Mouse (Mus musculus) intestine, embryonic 15.5 days (tissue): ENCODE results near the gene Nop14. TPM values are rescaled to one million over a fixed set of nuclear protein-coding genes. Genes with fewer than 3 reads are reported as not detected.

ENCODE experiments used
- ATAC-seq: fragments of 200-750 bp; cut with Nextera tagmentation; 2 replicates; pipeline ENCODE4 v1.8.0; 2017; ENCODE audit warnings: moderate TSS enrichment, moderate library complexity
- H3K27ac ChIP-seq: fragments of 300-500 bp; sonication (generic); 2 replicates; pipeline ENCODE4 v1.5.1; 2015; ENCODE audit warnings: mild to moderate bottlenecking, inconsistent platforms
- H3K27me3 ChIP-seq: fragments of 300-500 bp; sonication (generic); replicated peaks from 2 replicates; pipeline ENCODE4 v1.6.1; 2015; ENCODE audit warnings: inconsistent platforms
- H3K36me3 ChIP-seq: fragments of 300-500 bp; sonication (generic); 2 replicates; pipeline ENCODE4 v1.6.1; 2015; ENCODE audit warnings: inconsistent platforms
- H3K4me1 ChIP-seq: fragments of 300-500 bp; sonication (generic); replicated peaks from 2 replicates; pipeline ENCODE4 v1.6.1; 2015; ENCODE audit warnings: inconsistent platforms
- H3K4me2 ChIP-seq: fragments of 300-500 bp; sonication (generic); replicated peaks from 2 replicates; pipeline ENCODE4 v1.6.1; 2015; ENCODE audit warnings: mild to moderate bottlenecking, inconsistent platforms
- H3K4me3 ChIP-seq: fragments of 300-500 bp; sonication (generic); replicated peaks from 2 replicates; pipeline ENCODE4 v1.5.1; 2015; ENCODE audit warnings: inconsistent platforms
- H3K9ac ChIP-seq: fragments of 300-500 bp; sonication (generic); 2 replicates; pipeline ENCODE4 v1.6.1; 2015; ENCODE audit warnings: inconsistent platforms
- H3K9me3 ChIP-seq: fragments of 300-500 bp; sonication (generic); 2 replicates; pipeline ENCODE4 v1.6.1; 2016; ENCODE audit warnings: inconsistent platforms
- WGBS: fragments of 180-500 bp; shearing (Covaris S2); methylation state at CpG from one replicate; pipeline ENCODE4 v1.1.7; 2015; 5-methylcytosine and 5-hydroxymethylcytosine counted together
- polyA plus RNA-seq: library from polyadenylated mRNA; unstranded; fragments of >200 nt; fragmentation: Nextera tagmentation; extraction: Ambion mirVana; gene quantifications from 2 replicates; pipeline ENCODE4 v1.2.1, GENCODE M21; 2015

The Nop14 gene
- polyA plus RNA-seq, 1 experiment from 2014 or later, result 27.8 TPM

GRCm38 (mm10) chr5:34652961-34653360, 7.0 kb downstream of the Nop14 start:
- no peaks in the 10 kb centered on the region for H3K4me1 ChIP-seq
- H3K27ac ChIP-seq, result no peak overlapping the region
- 84% methylated on average over 5 of the region's 5 CpGs for WGBS
- no peak overlapping the region for H3K4me3 ChIP-seq
- H3K9ac ChIP-seq, result no peak overlapping the region
- H3K9me3 ChIP-seq, result no peaks in the 10 kb centered on the region
- no peak overlapping the region for H3K4me2 ChIP-seq
- no peak for ATAC-seq
- H3K36me3 ChIP-seq, result peaks cover 60% of the 10 kb centered on the region
- no peaks in the 10 kb centered on the region for H3K27me3 ChIP-seq

- H3K27me3 ChIP-seq, result no peaks in the 10 kb centered on the region
- no peaks in the 10 kb centered on the region for H3K9me3 ChIP-seq
- no peak overlapping the region for H3K27ac ChIP-seq
- 50% methylated on average over 4 of the region's 4 CpGs for WGBS
- no peak overlapping the region for H3K4me3 ChIP-seq
- H3K36me3 ChIP-seq, result peaks cover 68% of the 10 kb centered on the region
- no peak overlapping the region for H3K9ac ChIP-seq
- H3K4me1 ChIP-seq, result no peaks in the 10 kb centered on the region
- ATAC-seq, result no peak
- H3K4me2 ChIP-seq, result no peak overlapping the region
These were observed 12.4 kb downstream of the Nop14 start for GRCm38 (mm10) chr5:34647581-34647980.

- Histone ChIP-seq H3K9ac (no peak overlapping the region), H3K27me3 (no peaks in the 10 kb centered on the region), H3K4me1 (no peaks in the 10 kb centered on the region), H3K27ac (no peak overlapping the region), H3K4me2 (no peak overlapping the region), H3K4me3 (no peak overlapping the region), H3K9me3 (no peaks in the 10 kb centered on the region), H3K36me3 (peaks cover 55% of the 10 kb centered on the region)
- peak; percentile 74 for ATAC-seq
- WGBS, result 69% methylated on average over 5 of the region's 5 CpGs
These were observed 17.0 kb downstream of the Nop14 start for GRCm38 (mm10) chr5:34642932-34643331.

- Histone ChIP-seq H3K4me1 (0 out of 2 replicates have a peak, but pooled peaks cover 3% of the 10 kb centered on the region), H3K27me3 (no peaks in the 10 kb centered on the region), H3K27ac (no peak overlapping the region), H3K36me3 (peaks cover 49% of the 10 kb centered on the region), H3K4me3 (no peak overlapping the region), H3K9me3 (no peaks in the 10 kb centered on the region), H3K9ac (no peak overlapping the region), H3K4me2 (no peak overlapping the region)
- 90% methylated on average over 3 of the region's 3 CpGs for WGBS
- no peak for ATAC-seq
These were observed 18.0 kb downstream of the Nop14 start for GRCm38 (mm10) chr5:34641991-34642390.

- H3K4me1 ChIP-seq, result peaks cover 13% of the 10 kb centered on the region
- 83% methylated on average over 7 of the region's 7 CpGs for WGBS
- no peaks in the 10 kb centered on the region for H3K9me3 ChIP-seq
- H3K27me3 ChIP-seq, result no peaks in the 10 kb centered on the region
- H3K9ac ChIP-seq, result peak overlapping the region; percentile 80; the same call in 1 of the 2 replicates
- H3K4me3 ChIP-seq, result no peak overlapping the region
- peak overlapping the region; percentile 95; the same call in 1 of the 2 replicates for H3K4me2 ChIP-seq
- H3K36me3 ChIP-seq, result peaks cover 41% of the 10 kb centered on the region
- no peak for ATAC-seq
- no peak overlapping the region for H3K27ac ChIP-seq
These were observed 22.3 kb downstream of the Nop14 start for GRCm38 (mm10) chr5:34637591-34638156.

GRCm38 (mm10) chr5:34636481-34637287, 23.3 kb downstream of the Nop14 start, which contains the start of gene Mfsd10:
Gene Mfsd10, minus strand, starts transcription at chr5:34637212.
- under 1% methylated on average over 48 of the region's 48 CpGs for WGBS
- Histone ChIP-seq H3K4me3 (peak within 1 kb of the TSS; percentile 69), H3K27ac (peak within 1 kb of the TSS; percentile 91), H3K27me3 (no peaks in the 10 kb centered on the region), H3K9ac (peak within 1 kb of the TSS; percentile 80), H3K4me2 (peak within 1 kb of the TSS; percentile 95), H3K36me3 (peaks cover 43% of the 10 kb centered on the region), H3K9me3 (no peaks in the 10 kb centered on the region), H3K4me1 (peaks cover 13% of the 10 kb centered on the region)
- ATAC-seq, result peak; percentile 91

- H3K36me3 ChIP-seq, result peaks cover 47% of the 10 kb centered on the region
- no peak for ATAC-seq
- H3K4me3 ChIP-seq, result peak overlapping the region; percentile 69
- H3K9ac ChIP-seq, result peak overlapping the region; percentile 80
- H3K27ac ChIP-seq, result peak overlapping the region; percentile 91; the same call in 1 of the 2 replicates
- no peaks in the 10 kb centered on the region for H3K27me3 ChIP-seq
- H3K4me2 ChIP-seq, result peak overlapping the region; percentile 95
- peaks cover 13% of the 10 kb centered on the region for H3K4me1 ChIP-seq
- 62% methylated on average over 10 of the region's 10 CpGs for WGBS
- H3K9me3 ChIP-seq, result no peaks in the 10 kb centered on the region
These were observed 24.2 kb downstream of the Nop14 start for GRCm38 (mm10) chr5:34635665-34636192.

- peaks cover 46% of the 10 kb centered on the region for H3K36me3 ChIP-seq
- H3K4me1 ChIP-seq, result peaks cover 13% of the 10 kb centered on the region
- WGBS, result 90% methylated on average over 13 of the region's 13 CpGs
- no peak overlapping the region for H3K4me2 ChIP-seq
- no peaks in the 10 kb centered on the region for H3K27me3 ChIP-seq
- no peaks in the 10 kb centered on the region for H3K9me3 ChIP-seq
- H3K9ac ChIP-seq, result no peak overlapping the region
- ATAC-seq, result no peak
- H3K4me3 ChIP-seq, result no peak overlapping the region
- no peak overlapping the region for H3K27ac ChIP-seq
These were observed 25.1 kb downstream of the Nop14 start for GRCm38 (mm10) chr5:34634746-34635400.

GRCm38 (mm10) chr5:34633641-34634040, 26.3 kb downstream of the Nop14 start:
- ATAC-seq, result no peak
- H3K4me1 ChIP-seq, result peaks cover 13% of the 10 kb centered on the region
- peaks cover 39% of the 10 kb centered on the region for H3K36me3 ChIP-seq
- no peak overlapping the region for H3K4me3 ChIP-seq
- no peak overlapping the region for H3K27ac ChIP-seq
- H3K4me2 ChIP-seq, result no peak overlapping the region
- H3K9me3 ChIP-seq, result no peaks in the 10 kb centered on the region
- no peak overlapping the region for H3K9ac ChIP-seq
- 58% methylated on average over 4 of the region's 4 CpGs for WGBS
- no peaks in the 10 kb centered on the region for H3K27me3 ChIP-seq

- H3K9ac ChIP-seq, result no peak overlapping the region
- H3K27ac ChIP-seq, result no peak overlapping the region
- H3K36me3 ChIP-seq, result peaks cover 46% of the 10 kb centered on the region
- H3K4me1 ChIP-seq, result peaks cover 13% of the 10 kb centered on the region
- no peak for ATAC-seq
- no peak overlapping the region for H3K4me3 ChIP-seq
- no peaks in the 10 kb centered on the region for H3K9me3 ChIP-seq
- no peaks in the 10 kb centered on the region for H3K27me3 ChIP-seq
- 95% methylated on average over 2 of the region's 2 CpGs for WGBS
- no peak overlapping the region for H3K4me2 ChIP-seq
These were observed 27.0 kb downstream of the Nop14 start for GRCm38 (mm10) chr5:34632996-34633395.

GRCm38 (mm10) chr5:34609966-34610365, 50.0 kb downstream of the Nop14 start:
- no peaks in the 10 kb centered on the region for H3K9me3 ChIP-seq
- no peak overlapping the region for H3K4me2 ChIP-seq
- no peak overlapping the region for H3K9ac ChIP-seq
- no peaks in the 10 kb centered on the region for H3K27me3 ChIP-seq
- ATAC-seq, result no peak
- no peak overlapping the region for H3K4me3 ChIP-seq
- no peaks in the 10 kb centered on the region for H3K4me1 ChIP-seq
- peaks cover 33% of the 10 kb centered on the region for H3K36me3 ChIP-seq
- WGBS, result 87% methylated on average over 4 of the region's 4 CpGs
- H3K27ac ChIP-seq, result no peak overlapping the region

- no peak overlapping the region for H3K27ac ChIP-seq
- H3K4me3 ChIP-seq, result no peak overlapping the region
- no peaks in the 10 kb centered on the region for H3K27me3 ChIP-seq
- no peak overlapping the region for H3K9ac ChIP-seq
- no peaks in the 10 kb centered on the region for H3K4me1 ChIP-seq
- no peak for ATAC-seq
- WGBS, result 63% methylated on average over 3 of the region's 3 CpGs
- peaks cover 29% of the 10 kb centered on the region for H3K36me3 ChIP-seq
- H3K4me2 ChIP-seq, result no peak overlapping the region
- no peaks in the 10 kb centered on the region for H3K9me3 ChIP-seq
These were observed 51.7 kb downstream of the Nop14 start for GRCm38 (mm10) chr5:34608226-34608625.
